25 mouse cellular contexts compared by ENCODE assay signal in genomic region chr19:58758871-58759270, GRCm38 (mm10). TPM values are rescaled to one million over a fixed set of nuclear protein-coding genes. Genes with fewer than 3 reads are reported as not detected.
"Had no signal": no experiment of that assay in that cellular context is flagged by ENCODE, and none has a peak within 500 bp of the region (broad histone marks: within the 10 kb centered on the region; RNA-seq: fewer than 3 reads in every experiment).

No protein-coding gene starts in this region.

- H3K4me3 ChIP-seq: limb, embryonic 12.5 days; limb, embryonic 15.5 days had no signal

- H3K36me3 ChIP-seq: limb, embryonic 12.5 days; limb, embryonic 15.5 days had no signal

- H3K27ac ChIP-seq: limb, embryonic 12.5 days; limb, embryonic 15.5 days; liver, embryonic 14.5 days had no signal

- H3K9me3 ChIP-seq: limb, embryonic 15.5 days had no signal

- H3K9ac ChIP-seq: limb, embryonic 12.5 days; limb, embryonic 15.5 days; liver, embryonic 14.5 days; liver, postnatal 0 days; lung, embryonic 14.5 days had no signal

- DNase-seq: left cerebral cortex, postnatal 4 days; midbrain, embryonic 14.5 days; right cerebral cortex, postnatal 14 days; right cerebral cortex, postnatal 4 days; spleen, adult 18-20 months; thymus, adult 2 months; thymus, postnatal 25 days had no signal

- H3K4me2 ChIP-seq: limb, embryonic 12.5 days; limb, embryonic 15.5 days; liver, embryonic 11.5 days; lung, embryonic 14.5 days; midbrain, embryonic 11.5 days had no signal

- H3K27me3 ChIP-seq: limb, embryonic 12.5 days; limb, embryonic 15.5 days had no signal

RNA-seq across cellular contexts. Expression of gene Pnliprp2, which starts 0.6 kb away (rescaled TPM):
- total RNA-seq: layer of hippocampus, postnatal 14 days; left cerebral cortex, adult 8-10 months; left cerebral cortex, postnatal 14 days; megakaryocyte progenitor cell, adult 5-6 weeks; megakaryocyte-erythroid progenitor cell, adult 5-6 weeks had no signal
- polyA plus RNA-seq: liver, postnatal 0 days; midbrain, embryonic 11.5 days; midbrain, embryonic 14.5 days; midbrain, postnatal 0 days; neural tube, embryonic 11.5 days; neural tube, embryonic 14.5 days; thymus, adult 2 months had no signal

RNA-seq across cellular contexts. Expression of gene Pnliprp1, which starts 30.2 kb away (rescaled TPM):
- total RNA-seq: layer of hippocampus, adult 18-20 months; layer of hippocampus, postnatal 14 days; left cerebral cortex, adult 8-10 months; left cerebral cortex, postnatal 14 days; megakaryocyte progenitor cell, adult 5-6 weeks; megakaryocyte-erythroid progenitor cell, adult 5-6 weeks; midbrain, postnatal 0 days had no signal
- polyA plus RNA-seq: limb, embryonic 12.5 days; midbrain, embryonic 11.5 days; midbrain, embryonic 14.5 days; neural tube, embryonic 11.5 days; neural tube, embryonic 14.5 days had no signal

RNA-seq across cellular contexts. Expression of gene 1700019N19Rik, which starts 35.4 kb away (rescaled TPM):
- total RNA-seq: left cerebral cortex, postnatal 14 days; left cerebral cortex, postnatal 4 days; megakaryocyte progenitor cell, adult 5-6 weeks; megakaryocyte-erythroid progenitor cell, adult 5-6 weeks; midbrain, postnatal 0 days had no signal
- polyA plus RNA-seq: kidney, embryonic 14.5 days; limb, embryonic 12.5 days; limb, embryonic 15.5 days; liver, embryonic 14.5 days; liver, postnatal 0 days; lung, embryonic 14.5 days; lung, postnatal 0 days; midbrain, embryonic 11.5 days; midbrain, embryonic 14.5 days; midbrain, postnatal 0 days; neural tube, embryonic 11.5 days; neural tube, embryonic 14.5 days had no signal
